Mouse (Mus musculus): Measurements from ENCODE around the gene Mgp.

Mgp gene

GRCm38 (mm10) chr6:136852348-136852747, 23.3 kb downstream of the Mgp start:
- no peak for DNase-seq (ENCODE audit: low spot score in 2 of 2)

GRCm38 (mm10) chr6:136850267-136850666, 25.4 kb downstream of the Mgp start:
- no peak for DNase-seq (ENCODE audit: low spot score in 2 of 2)

GRCm38 (mm10) chr6:136848971-136849370, 26.7 kb downstream of the Mgp start:
- DNase-seq (ENCODE audit: low spot score in 2 of 2), result no peak

- no peak for DNase-seq (ENCODE audit: low spot score in 2 of 2)
These were observed 27.2 kb downstream of the Mgp start for GRCm38 (mm10) chr6:136848399-136848798.

GRCm38 (mm10) chr6:136847790-136848189, 27.8 kb downstream of the Mgp start:
- peak; percentile 26 to 36 for DNase-seq (ENCODE audit: low spot score in 2 of 2)

GRCm38 (mm10) chr6:136847267-136847666, 28.4 kb downstream of the Mgp start:
- DNase-seq (ENCODE audit: low spot score in 2 of 2), result no peak

GRCm38 (mm10) chr6:136845706-136846480, 29.7 kb downstream of the Mgp start:
- DNase-seq (ENCODE audit: low spot score in 2 of 2), result no peak

GRCm38 (mm10) chr6:136844903-136845302, 30.7 kb downstream of the Mgp start:
- DNase-seq (ENCODE audit: low spot score in 2 of 2), result no peak

GRCm38 (mm10) chr6:136837323-136837722, 38.3 kb downstream of the Mgp start:
- no peak for DNase-seq (ENCODE audit: low spot score in 2 of 2)

- no peak for DNase-seq (ENCODE audit: low spot score in 2 of 2)
These were observed 40.3 kb downstream of the Mgp start, which contains the start of gene Smco3 for GRCm38 (mm10) chr6:136835352-136835751. TSS of gene Smco3 (minus strand) at chr6:136835452.

GRCm38 (mm10) chr6:136831712-136832111, 43.9 kb downstream of the Mgp start:
- DNase-seq (ENCODE audit: low spot score in 2 of 2), result no peak

- no peak for DNase-seq (ENCODE audit: low spot score in 2 of 2)
These were observed 46.9 kb downstream of the Mgp start for GRCm38 (mm10) chr6:136828681-136829080.

- DNase-seq (ENCODE audit: low spot score in 2 of 2), result peak; percentile 95 to 98
These were observed 47.6 kb downstream of the Mgp start, which contains the start of gene Wbp11 for GRCm38 (mm10) chr6:136827881-136828561. TSS of gene Wbp11 (minus strand) at chr6:136828233.

- peak in 1 of 2 experiments; percentile 28 for DNase-seq (ENCODE audit: low spot score in 2 of 2)
These were observed 48.1 kb downstream of the Mgp start, which contains the start of gene BC049715 for GRCm38 (mm10) chr6:136827516-136827880. TSS of gene BC049715 (plus strand) at chr6:136827626.

- DNase-seq (ENCODE audit: low spot score in 2 of 2), result no peak
These were observed 48.5 kb downstream of the Mgp start for GRCm38 (mm10) chr6:136827116-136827515.

GRCm38 (mm10) chr6:136824987-136825386, 50.6 kb downstream of the Mgp start:
- no peak for DNase-seq (ENCODE audit: low spot score in 2 of 2)
